33 mouse cellular contexts compared by ENCODE assay signal in genomic region chr2:173828134-173828533, GRCm38 (mm10).
"Had no signal": no experiment of that assay in that cellular context is flagged by ENCODE, and none has a peak within 500 bp of the region (broad histone marks: within the 10 kb centered on the region; RNA-seq: fewer than 3 reads in every experiment).

No protein-coding gene starts in this region.

- H3K27me3 ChIP-seq: heart, embryonic 13.5 days; heart, embryonic 15.5 days; hindbrain, embryonic 12.5 days; hindbrain, embryonic 13.5 days; hindbrain, embryonic 15.5 days; intestine, embryonic 15.5 days; kidney, embryonic 15.5 days had no signal

- H3K9ac ChIP-seq: heart, embryonic 13.5 days; heart, embryonic 15.5 days; hindbrain, embryonic 12.5 days; hindbrain, embryonic 13.5 days; hindbrain, embryonic 14.5 days; hindbrain, embryonic 15.5 days; intestine, embryonic 15.5 days; kidney, embryonic 15.5 days had no signal

- H3K9me3 ChIP-seq: heart, embryonic 13.5 days; heart, embryonic 15.5 days; hindbrain, embryonic 10.5 days; hindbrain, embryonic 12.5 days; hindbrain, embryonic 15.5 days; intestine, embryonic 15.5 days; kidney, embryonic 15.5 days had no signal

- H3K4me2 ChIP-seq: heart, embryonic 13.5 days; heart, embryonic 15.5 days; hindbrain, embryonic 12.5 days; hindbrain, embryonic 13.5 days; hindbrain, embryonic 14.5 days; hindbrain, embryonic 15.5 days; intestine, embryonic 15.5 days; kidney, embryonic 15.5 days had no signal

- DNase-seq: heart, postnatal 10 days; heart, postnatal 14 days; heart, postnatal 36 days; heart, postnatal 4 days; kidney, adult 11 months; kidney, adult 18-20 months; kidney, adult 2 months; kidney, adult 8-10 months; kidney, adult 9 months; kidney, postnatal 10 days; kidney, postnatal 14 days; kidney, postnatal 25 days; kidney, postnatal 36 days; kidney, postnatal 4 days; layer of hippocampus, adult 9-11 months; layer of hippocampus, postnatal 36 days had no signal

- H3K36me3 ChIP-seq: heart, embryonic 13.5 days; heart, embryonic 15.5 days; hindbrain, embryonic 10.5 days; hindbrain, embryonic 12.5 days; hindbrain, embryonic 13.5 days; hindbrain, embryonic 15.5 days; intestine, embryonic 15.5 days; kidney, embryonic 15.5 days had no signal

- H3K27ac ChIP-seq: heart, embryonic 13.5 days; heart, embryonic 15.5 days; hindbrain, embryonic 10.5 days; hindbrain, embryonic 12.5 days; hindbrain, embryonic 13.5 days; hindbrain, embryonic 14.5 days; hindbrain, embryonic 15.5 days; hindbrain, postnatal 0 days; intestine, embryonic 15.5 days; kidney, embryonic 15.5 days; kidney, postnatal 0 days; layer of hippocampus, adult 2 months; left cerebral cortex, adult 2 months had no signal

- ATAC-seq: hindbrain, embryonic 16.5 days; hindbrain, postnatal 0 days; inflammation-experienced regulatory T-cells, adult 6 months; intestine, embryonic 15.5 days; intestine, embryonic 16.5 days; intestine, postnatal 0 days had no signal

- H3K4me1 ChIP-seq: heart, embryonic 13.5 days; heart, embryonic 15.5 days; hindbrain, embryonic 12.5 days; hindbrain, embryonic 13.5 days; hindbrain, embryonic 15.5 days; intestine, embryonic 15.5 days; kidney, embryonic 15.5 days had no signal

- H3K4me3 ChIP-seq: heart, embryonic 13.5 days; heart, embryonic 15.5 days; hindbrain, embryonic 10.5 days; hindbrain, embryonic 12.5 days; hindbrain, embryonic 13.5 days; hindbrain, embryonic 15.5 days; intestine, embryonic 15.5 days; kidney, embryonic 15.5 days; layer of hippocampus, adult 2 months; left cerebral cortex, adult 2 months had no signal
